Mouse (Mus musculus): ENCODE measurements around the gene Apoh.

DNA sequence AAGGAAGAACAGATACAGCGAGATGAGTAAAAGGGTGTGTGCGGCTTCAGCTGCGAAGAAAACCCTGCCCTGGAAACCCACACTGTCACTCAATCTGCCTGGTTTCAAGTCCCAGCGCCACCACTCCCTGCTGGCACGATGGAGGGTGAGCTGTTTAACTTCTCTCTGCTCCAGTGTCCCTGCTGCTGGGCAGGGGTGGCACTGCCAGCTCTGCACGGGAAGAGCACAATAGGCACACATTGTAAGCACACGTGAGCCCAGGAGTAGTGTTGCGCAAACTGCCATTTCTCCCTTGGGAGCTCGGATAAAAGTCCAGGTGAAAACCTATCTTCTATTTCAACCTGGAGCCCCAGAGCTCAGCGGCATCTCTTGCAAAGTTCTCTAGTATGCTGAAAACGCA is 12.3 kb upstream of the Apoh start:
- TF ChIP-seq TAL1 (IDR thresholded peaks at IDR 0.05; ENCODE audit: low read length) (no peak), GATA1 (IDR thresholded peaks at IDR 0.05; ENCODE audit: low read length) (no peak)

Measured in erythroblast, embryonic 14.5 days (primary cell).